Mouse (Mus musculus): Measurements from ENCODE around the gene Exoc3l4. TPM values are rescaled to one million over a fixed set of nuclear protein-coding genes. Genes with fewer than 3 reads are reported as not detected.

Gene Exoc3l4
- 8.1 and 9.4 TPM in 2 replicates for polyA plus RNA-seq (2014; fragmentation: Nextera tagmentation; extraction: Ambion mirVana)

GRCm38 (mm10) chr12:111416921-111417779 lies at the start of gene Exoc3l4:
Gene Exoc3l4 (plus strand): TSS chr12:111417017.
- Histone ChIP-seq H3K9ac (ENCODE audit: low read length) (peak within 1 kb of the TSS; percentile 66), H3K27me3 (ENCODE audit: control insufficient read depth, insufficient read depth, low read length) (peaks cover 6% of the 10 kb centered on the region), H3K4me3 (ENCODE audit: control insufficient read depth in 1 of 2, insufficient read depth in 1 of 2, low read depth in 1 of 2, low read length in 2 of 2) (peak within 1 kb of the TSS; percentile 24 to 32), H3K36me3 (ENCODE audit: control insufficient read depth, insufficient read depth, low read length) (no peaks in the 10 kb centered on the region), H3K4me1 (ENCODE audit: control insufficient read depth in 2 of 2, insufficient read depth in 2 of 2, low read length in 2 of 2) (peaks cover 36 to 49% of the 10 kb centered on the region in 2 experiments), H3K27ac (replicated peaks in 1 of 2; ENCODE audit: control insufficient read depth in 1 of 2, insufficient read depth in 1 of 2, low read depth in 2 of 2, low read length in 2 of 2) (0 out of 4 replicates have a peak within 1 kb of the TSS, but pooled peaks of 1 of the 2 experiments have one; percentile 19), H3K9me3 (ENCODE audit: control insufficient read depth, low read length) (no peaks in the 10 kb centered on the region), H3K4me2 (ENCODE audit: low read length) (peak within 1 kb of the TSS; percentile 80)
- ATAC-seq (ENCODE audit: insufficient number of reproducible peaks, insufficient read depth, low FRiP score, low read depth) = no peak; the same call in 1 of the 2 replicates
- 6% methylated on average over 17 of the region's 17 CpGs for WGBS

DNA sequence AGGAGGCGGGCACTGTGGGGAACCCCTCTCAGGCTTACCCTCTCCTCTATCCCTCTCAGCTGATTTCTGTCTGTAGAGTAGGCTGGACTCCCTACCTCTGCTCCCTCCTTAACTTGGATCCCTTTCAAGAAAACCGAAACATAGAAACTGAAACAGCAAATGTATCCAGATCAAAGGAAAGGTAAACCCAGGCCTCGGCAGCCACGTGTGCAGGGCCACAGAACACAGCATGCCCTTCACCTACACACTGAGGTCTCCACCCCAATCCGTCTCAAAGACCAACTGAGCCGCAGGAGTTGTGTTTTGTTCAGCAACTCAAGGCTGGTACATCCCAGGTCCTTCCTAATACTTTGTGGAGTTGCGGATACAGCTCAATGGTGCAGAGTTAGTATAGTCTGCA lies 49.8 kb upstream of the Exoc3l4 start:
- H3K4me1 ChIP-seq (ENCODE audit: control insufficient read depth in 2 of 2, insufficient read depth in 2 of 2, low read length in 2 of 2) = peaks cover 26 to 66% of the 10 kb centered on the region in 2 experiments
- no peak overlapping the region for H3K4me2 ChIP-seq (ENCODE audit: low read length)
- H3K36me3 ChIP-seq (ENCODE audit: control insufficient read depth, insufficient read depth, low read length) = no peaks in the 10 kb centered on the region
- no peaks in the 10 kb centered on the region for H3K27me3 ChIP-seq (ENCODE audit: control insufficient read depth, insufficient read depth, low read length)
- H3K9me3 ChIP-seq (ENCODE audit: control insufficient read depth, low read length) = no peaks in the 10 kb centered on the region
- H3K4me3 ChIP-seq (ENCODE audit: control insufficient read depth in 1 of 2, insufficient read depth in 1 of 2, low read depth in 1 of 2, low read length in 2 of 2) = no peak overlapping the region
- no peak for ATAC-seq (ENCODE audit: insufficient number of reproducible peaks, insufficient read depth, low FRiP score, low read depth)
- 0 out of 4 replicates have a peak overlapping the region, but pooled peaks of 1 of the 2 experiments have one; percentile 14 for H3K27ac ChIP-seq (replicated peaks in 1 of 2; ENCODE audit: control insufficient read depth in 1 of 2, insufficient read depth in 1 of 2, low read depth in 2 of 2, low read length in 2 of 2)
- WGBS = 75% methylated on average over 7 of the region's 7 CpGs
- no peak overlapping the region for H3K9ac ChIP-seq (ENCODE audit: low read length)

DNA sequence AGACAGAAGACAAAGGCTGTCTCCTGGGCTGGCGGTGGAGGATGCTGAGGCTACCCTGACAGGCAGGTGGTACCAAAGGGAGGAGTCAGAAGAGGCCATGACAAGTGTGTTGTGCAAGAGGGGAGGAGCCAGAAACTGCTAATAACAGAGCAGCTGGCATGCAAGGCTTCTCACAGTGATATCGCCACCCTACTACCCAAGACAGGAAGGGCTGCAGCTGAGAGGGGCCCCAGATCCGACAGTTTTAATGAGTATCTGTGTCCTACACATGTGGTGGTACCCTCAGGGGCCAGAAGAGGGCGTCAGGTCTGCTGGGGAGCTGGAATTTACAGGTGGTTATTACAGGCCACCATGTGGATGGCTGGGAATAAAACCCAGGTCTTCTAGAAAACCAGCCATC lies 46.6 kb upstream of the Exoc3l4 start:
- Histone ChIP-seq H3K9me3 (ENCODE audit: control insufficient read depth, low read length) (no peaks in the 10 kb centered on the region), H3K4me1 (ENCODE audit: control insufficient read depth in 2 of 2, insufficient read depth in 2 of 2, low read length in 2 of 2) (peaks cover 24 to 73% of the 10 kb centered on the region in 2 experiments), H3K4me2 (ENCODE audit: low read length) (no peak overlapping the region), H3K4me3 (ENCODE audit: control insufficient read depth in 1 of 2, insufficient read depth in 1 of 2, low read depth in 1 of 2, low read length in 2 of 2) (no peak overlapping the region), H3K27me3 (ENCODE audit: control insufficient read depth, insufficient read depth, low read length) (no peaks in the 10 kb centered on the region), H3K36me3 (ENCODE audit: control insufficient read depth, insufficient read depth, low read length) (0 out of 2 replicates have a peak, but pooled peaks cover 5% of the 10 kb centered on the region), H3K9ac (ENCODE audit: low read length) (no peak overlapping the region), H3K27ac (replicated peaks in 1 of 2; ENCODE audit: control insufficient read depth in 1 of 2, insufficient read depth in 1 of 2, low read depth in 2 of 2, low read length in 2 of 2) (no peak overlapping the region)
- 52% methylated on average over 4 of the region's 4 CpGs for WGBS
- no peak for ATAC-seq (ENCODE audit: insufficient number of reproducible peaks, insufficient read depth, low FRiP score, low read depth)

DNA sequence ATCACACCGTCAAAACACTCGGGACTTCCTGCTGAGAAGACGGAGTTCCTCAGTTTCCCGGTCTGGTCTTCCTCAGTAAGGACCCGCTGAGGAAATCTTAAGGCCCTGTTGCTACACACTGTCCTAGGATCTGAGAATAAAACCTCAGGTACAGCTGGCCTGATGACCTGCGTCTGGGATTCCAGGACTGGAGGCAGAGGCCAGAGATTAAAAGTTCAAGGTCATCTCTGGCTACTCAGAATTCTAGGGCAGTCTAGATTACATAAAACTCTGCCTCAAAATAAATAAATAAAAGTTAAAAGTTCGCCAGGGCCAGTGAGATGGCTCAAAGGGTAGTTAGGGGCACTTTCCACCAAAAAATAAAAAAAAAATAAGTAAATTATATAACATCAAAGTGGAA lies 44.9 kb upstream of the Exoc3l4 start:
- WGBS = 65% methylated on average over 7 of the region's 7 CpGs
- Histone ChIP-seq H3K36me3 (ENCODE audit: control insufficient read depth, insufficient read depth, low read length) (0 out of 2 replicates have a peak, but pooled peaks cover 5% of the 10 kb centered on the region), H3K4me3 (ENCODE audit: control insufficient read depth in 1 of 2, insufficient read depth in 1 of 2, low read depth in 1 of 2, low read length in 2 of 2) (no peak overlapping the region), H3K4me1 (ENCODE audit: control insufficient read depth in 2 of 2, insufficient read depth in 2 of 2, low read length in 2 of 2) (peaks cover 22 to 70% of the 10 kb centered on the region in 2 experiments), H3K9me3 (ENCODE audit: control insufficient read depth, low read length) (no peaks in the 10 kb centered on the region), H3K27me3 (ENCODE audit: control insufficient read depth, insufficient read depth, low read length) (no peaks in the 10 kb centered on the region), H3K4me2 (ENCODE audit: low read length) (no peak overlapping the region), H3K27ac (replicated peaks in 1 of 2; ENCODE audit: control insufficient read depth in 1 of 2, insufficient read depth in 1 of 2, low read depth in 2 of 2, low read length in 2 of 2) (no peak overlapping the region), H3K9ac (ENCODE audit: low read length) (no peak overlapping the region)
- no peak for ATAC-seq (ENCODE audit: insufficient number of reproducible peaks, insufficient read depth, low FRiP score, low read depth)

DNA sequence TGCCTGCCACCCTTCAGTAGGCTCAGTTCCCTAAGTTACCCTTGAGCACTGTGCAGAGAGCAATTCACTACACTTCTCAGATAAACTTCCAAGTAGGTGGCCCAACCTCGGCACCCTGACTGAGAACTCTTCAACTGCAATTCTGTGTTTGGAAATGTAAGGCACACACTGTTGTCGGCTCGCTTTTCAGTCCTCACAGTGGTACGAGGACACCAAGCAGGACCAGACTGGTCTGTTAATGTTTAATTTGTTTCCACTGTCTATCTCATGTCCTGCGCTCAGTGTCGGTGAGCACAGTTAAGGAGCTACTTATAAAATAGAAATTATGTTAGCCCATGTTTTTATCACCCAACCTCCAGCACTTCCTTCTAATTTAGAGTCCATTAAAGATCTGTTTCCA lies 43.4 kb upstream of the Exoc3l4 start:
- H3K27ac ChIP-seq (replicated peaks in 1 of 2; ENCODE audit: control insufficient read depth in 1 of 2, insufficient read depth in 1 of 2, low read depth in 2 of 2, low read length in 2 of 2) = no peak overlapping the region
- WGBS = 78% methylated on average over 6 of the region's 6 CpGs
- H3K27me3 ChIP-seq (ENCODE audit: control insufficient read depth, insufficient read depth, low read length) = no peaks in the 10 kb centered on the region
- 0 out of 2 replicates have a peak, but pooled peaks cover 5% of the 10 kb centered on the region for H3K36me3 ChIP-seq (ENCODE audit: control insufficient read depth, insufficient read depth, low read length)
- no peaks in the 10 kb centered on the region for H3K9me3 ChIP-seq (ENCODE audit: control insufficient read depth, low read length)
- H3K4me3 ChIP-seq (ENCODE audit: control insufficient read depth in 1 of 2, insufficient read depth in 1 of 2, low read depth in 1 of 2, low read length in 2 of 2) = no peak overlapping the region; a peak in 1 of 4 replicates
- H3K4me1 ChIP-seq (ENCODE audit: control insufficient read depth in 2 of 2, insufficient read depth in 2 of 2, low read length in 2 of 2) = peaks cover 19 to 57% of the 10 kb centered on the region in 2 experiments
- H3K4me2 ChIP-seq (ENCODE audit: low read length) = no peak overlapping the region
- ATAC-seq (ENCODE audit: insufficient number of reproducible peaks, insufficient read depth, low FRiP score, low read depth) = no peak
- H3K9ac ChIP-seq (ENCODE audit: low read length) = no peak overlapping the region

GRCm38 (mm10) chr12:111374727-111375126 lies 42.1 kb upstream of the Exoc3l4 start:
- Histone ChIP-seq H3K36me3 (ENCODE audit: control insufficient read depth, insufficient read depth, low read length) (0 out of 2 replicates have a peak, but pooled peaks cover 5% of the 10 kb centered on the region), H3K4me3 (ENCODE audit: control insufficient read depth in 1 of 2, insufficient read depth in 1 of 2, low read depth in 1 of 2, low read length in 2 of 2) (peak overlapping the region; percentile 8 to 94; a peak in 3 of 4 replicates), H3K27ac (replicated peaks in 1 of 2; ENCODE audit: control insufficient read depth in 1 of 2, insufficient read depth in 1 of 2, low read depth in 2 of 2, low read length in 2 of 2) (0 out of 4 replicates have a peak overlapping the region, but pooled peaks of 1 of the 2 experiments have one; percentile 14), H3K4me2 (ENCODE audit: low read length) (peak overlapping the region; percentile 71), H3K4me1 (ENCODE audit: control insufficient read depth in 2 of 2, insufficient read depth in 2 of 2, low read length in 2 of 2) (peaks cover 12 to 48% of the 10 kb centered on the region in 2 experiments), H3K27me3 (ENCODE audit: control insufficient read depth, insufficient read depth, low read length) (no peaks in the 10 kb centered on the region), H3K9ac (ENCODE audit: low read length) (peak overlapping the region; percentile 95), H3K9me3 (ENCODE audit: control insufficient read depth, low read length) (no peaks in the 10 kb centered on the region)
- WGBS = 44% methylated on average over 10 of the region's 10 CpGs
- ATAC-seq (ENCODE audit: insufficient number of reproducible peaks, insufficient read depth, low FRiP score, low read depth) = no peak

- peaks cover 8 to 42% of the 10 kb centered on the region in 2 experiments for H3K4me1 ChIP-seq (ENCODE audit: control insufficient read depth in 2 of 2, insufficient read depth in 2 of 2, low read length in 2 of 2)
- H3K27me3 ChIP-seq (ENCODE audit: control insufficient read depth, insufficient read depth, low read length) = no peaks in the 10 kb centered on the region
- H3K36me3 ChIP-seq (ENCODE audit: control insufficient read depth, insufficient read depth, low read length) = 0 out of 2 replicates have a peak, but pooled peaks cover 5% of the 10 kb centered on the region
- H3K4me3 ChIP-seq (ENCODE audit: control insufficient read depth in 1 of 2, insufficient read depth in 1 of 2, low read depth in 1 of 2, low read length in 2 of 2) = peak overlapping the region; percentile 94 to 98
- H3K27ac ChIP-seq (replicated peaks in 1 of 2; ENCODE audit: control insufficient read depth in 1 of 2, insufficient read depth in 1 of 2, low read depth in 2 of 2, low read length in 2 of 2) = peak overlapping the region; percentile 57 to 96; a peak in 3 of 4 replicates
- H3K4me2 ChIP-seq (ENCODE audit: low read length) = peak overlapping the region; percentile 71
- H3K9me3 ChIP-seq (ENCODE audit: control insufficient read depth, low read length) = no peaks in the 10 kb centered on the region
- no peak for ATAC-seq (ENCODE audit: insufficient number of reproducible peaks, insufficient read depth, low FRiP score, low read depth)
- WGBS = 42% methylated on average over 12 of the region's 12 CpGs
- peak overlapping the region; percentile 95 for H3K9ac ChIP-seq (ENCODE audit: low read length)
Measured at GRCm38 (mm10) chr12:111375559-111375958, 41.3 kb upstream of the Exoc3l4 start.
